Mouse (Mus musculus): ENCODE measurements around the gene Gm42417. TPM values are rescaled to one million over a fixed set of nuclear protein-coding genes. Genes with fewer than 3 reads are reported as not detected.
A peak's percentile ranks its signal among the peaks of the same experiment; 100 is the strongest.

The Gm42417 gene
- polyA plus RNA-seq, 1 experiment from 2014 or later = not detected

DNA sequence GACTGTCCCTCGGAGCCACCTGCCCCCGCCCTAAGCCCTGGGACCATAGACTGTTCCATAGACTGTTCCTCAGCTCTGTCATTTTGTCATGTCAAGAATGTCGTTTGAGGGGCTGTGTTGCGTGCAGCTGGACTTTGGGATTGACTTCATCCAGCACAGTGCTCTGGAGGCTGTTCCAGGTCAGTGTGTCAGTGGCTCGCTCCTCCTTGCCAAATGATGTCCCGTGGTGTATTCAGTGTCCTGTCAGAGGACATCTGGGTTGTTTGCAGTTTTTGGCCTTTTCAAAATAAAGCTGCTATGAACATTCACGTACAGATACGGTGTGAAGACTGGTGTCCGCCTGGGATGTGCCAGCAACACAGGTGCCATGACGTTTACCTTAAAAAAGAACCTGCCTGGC, 12.3 kb downstream of the Gm42417 start:
- 92% methylated on average over 10 of the region's 10 CpGs for WGBS
- no peak for ATAC-seq (ENCODE audit: low FRiP score, low read depth)
- no peak overlapping the region for H3K27ac ChIP-seq
- no peak overlapping the region for H3K4me3 ChIP-seq
- H3K9ac ChIP-seq = no peak overlapping the region
- H3K4me1 ChIP-seq = peaks cover 7% of the 10 kb centered on the region; the same call in 1 of the 2 replicates
- H3K9me3 ChIP-seq = no peaks in the 10 kb centered on the region
- H3K36me3 ChIP-seq = peaks cover 52% of the 10 kb centered on the region
- H3K27me3 ChIP-seq (replicated peaks) = no peaks in the 10 kb centered on the region
- no peak overlapping the region for H3K4me2 ChIP-seq (replicated peaks)

DNA sequence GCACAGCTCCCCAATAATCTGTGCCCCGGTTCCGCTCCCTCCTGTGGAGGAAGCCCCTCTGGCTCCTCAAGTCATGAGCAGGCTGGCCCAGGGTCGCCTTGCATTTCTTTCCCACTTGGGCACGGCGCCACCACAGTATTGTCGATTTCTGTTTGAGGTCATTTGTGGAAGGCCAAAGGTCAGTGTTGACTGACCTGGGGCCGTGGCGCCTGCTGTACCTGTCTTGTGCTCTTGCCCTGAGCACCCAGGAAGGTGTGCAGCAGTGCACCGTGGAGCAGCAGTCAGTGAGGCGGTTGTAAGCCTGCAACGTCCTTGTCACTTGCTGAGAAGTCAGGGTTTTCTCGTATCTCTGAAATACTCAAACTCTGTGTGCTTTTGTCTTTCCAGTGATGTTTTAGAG, 13.5 kb downstream of the Gm42417 start:
- H3K27me3 ChIP-seq (replicated peaks) = no peaks in the 10 kb centered on the region
- no peak overlapping the region for H3K4me2 ChIP-seq (replicated peaks)
- H3K9ac ChIP-seq = no peak overlapping the region
- H3K36me3 ChIP-seq = peaks cover 57% of the 10 kb centered on the region
- no peak overlapping the region for H3K27ac ChIP-seq
- H3K4me1 ChIP-seq = peaks cover 7% of the 10 kb centered on the region; the same call in 1 of the 2 replicates
- no peak overlapping the region for H3K4me3 ChIP-seq
- no peaks in the 10 kb centered on the region for H3K9me3 ChIP-seq
- ATAC-seq (ENCODE audit: low FRiP score, low read depth) = no peak
- 91% methylated on average over 12 of the region's 12 CpGs for WGBS

DNA sequence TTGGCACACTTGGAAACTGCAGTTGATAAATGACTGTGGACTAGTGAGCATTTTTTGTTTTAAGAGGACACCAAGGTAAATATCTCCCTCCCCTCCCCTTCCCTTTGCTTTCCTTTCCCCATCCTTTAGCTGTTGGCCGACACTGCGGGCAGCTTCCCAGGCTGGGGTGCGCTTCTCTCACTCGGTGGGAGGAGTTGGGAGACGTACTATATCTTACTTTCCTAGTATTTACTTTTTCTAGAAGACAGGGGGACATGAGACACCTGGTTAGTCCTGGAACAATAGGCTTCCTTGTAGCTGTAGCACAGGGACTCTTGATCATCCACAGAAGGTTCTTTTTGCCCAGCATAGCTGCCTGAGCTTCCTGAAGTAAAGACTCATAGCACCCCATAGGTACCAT, 15.2 kb downstream of the Gm42417 start:
- no peaks in the 10 kb centered on the region for H3K9me3 ChIP-seq
- H3K27me3 ChIP-seq (replicated peaks) = no peaks in the 10 kb centered on the region
- H3K36me3 ChIP-seq = peaks cover 72% of the 10 kb centered on the region
- peaks cover 7% of the 10 kb centered on the region; the same call in 1 of the 2 replicates for H3K4me1 ChIP-seq
- H3K27ac ChIP-seq = 0 out of 2 replicates have a peak overlapping the region, but pooled peaks have one; percentile 38
- H3K9ac ChIP-seq = no peak overlapping the region
- no peak overlapping the region for H3K4me2 ChIP-seq (replicated peaks)
- H3K4me3 ChIP-seq = no peak overlapping the region
- no peak for ATAC-seq (ENCODE audit: low FRiP score, low read depth)
- 86% methylated on average over 5 of the region's 5 CpGs for WGBS

DNA sequence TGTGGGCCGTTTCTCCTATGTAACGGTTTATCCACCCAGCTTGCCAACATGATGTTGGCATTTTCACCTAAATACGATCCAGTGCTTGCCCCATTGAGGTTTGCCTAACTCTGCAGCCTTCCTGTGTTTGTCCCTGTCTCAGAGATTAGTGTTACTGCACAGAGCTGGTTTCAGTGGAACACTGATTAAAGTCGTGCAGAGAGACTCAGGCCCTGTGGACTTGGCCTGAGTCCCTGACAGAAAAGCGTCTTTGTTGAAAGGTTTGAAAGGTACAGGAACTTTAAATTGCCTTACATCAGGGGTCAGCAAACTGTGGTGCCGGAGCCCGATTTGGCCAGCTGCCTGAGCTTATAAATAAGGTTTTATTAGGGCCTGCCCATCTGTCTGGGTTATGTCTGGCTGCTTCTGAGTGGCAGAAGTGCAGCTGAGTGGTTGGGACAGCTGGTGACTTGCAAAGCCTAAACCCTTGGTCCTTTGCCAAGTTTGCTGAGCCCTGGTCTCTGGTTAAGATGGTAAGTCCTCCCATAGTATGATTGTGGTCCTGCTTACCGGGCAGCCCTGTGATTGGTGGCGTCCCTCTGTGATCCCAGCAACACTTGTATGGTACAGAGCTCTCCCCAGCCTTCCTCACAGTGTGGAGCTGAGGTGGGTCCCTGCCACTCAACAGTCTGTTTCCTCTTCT, 15.8 kb downstream of the Gm42417 start:
- Histone ChIP-seq H3K9me3 (no peaks in the 10 kb centered on the region), H3K9ac (no peak overlapping the region), H3K4me1 (peaks cover 7% of the 10 kb centered on the region; the same call in 1 of the 2 replicates), H3K27ac (0 out of 2 replicates have a peak overlapping the region, but pooled peaks have one; percentile 38), H3K4me2 (replicated peaks) (no peak overlapping the region), H3K27me3 (replicated peaks) (no peaks in the 10 kb centered on the region), H3K4me3 (no peak overlapping the region), H3K36me3 (peaks cover 77% of the 10 kb centered on the region)
- ATAC-seq (ENCODE audit: low FRiP score, low read depth) = peak; percentile 42
- WGBS = 67% methylated on average over 9 of the region's 9 CpGs

DNA sequence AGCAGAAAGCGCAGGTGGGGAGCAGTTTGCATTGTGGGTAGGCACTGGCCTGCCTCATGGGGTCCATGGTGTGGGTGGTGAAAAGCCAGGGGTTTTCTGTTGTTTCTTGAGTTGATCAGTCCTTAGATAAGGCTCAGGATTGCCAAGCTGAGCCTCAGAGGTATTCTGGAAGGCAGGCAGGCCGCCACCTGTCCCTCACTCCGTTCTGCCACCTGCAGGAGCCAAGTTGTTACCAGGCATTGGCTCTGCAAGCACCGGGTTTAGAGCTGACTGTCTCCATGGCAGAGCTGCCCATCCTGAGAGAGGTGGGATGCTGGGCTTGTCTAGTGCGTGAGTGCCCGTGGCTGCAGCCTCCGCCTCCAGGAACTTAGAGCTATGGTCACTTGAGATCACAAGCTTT, 17.0 kb downstream of the Gm42417 start:
- H3K27me3 ChIP-seq (replicated peaks) = no peaks in the 10 kb centered on the region
- ATAC-seq (ENCODE audit: low FRiP score, low read depth) = no peak

DNA sequence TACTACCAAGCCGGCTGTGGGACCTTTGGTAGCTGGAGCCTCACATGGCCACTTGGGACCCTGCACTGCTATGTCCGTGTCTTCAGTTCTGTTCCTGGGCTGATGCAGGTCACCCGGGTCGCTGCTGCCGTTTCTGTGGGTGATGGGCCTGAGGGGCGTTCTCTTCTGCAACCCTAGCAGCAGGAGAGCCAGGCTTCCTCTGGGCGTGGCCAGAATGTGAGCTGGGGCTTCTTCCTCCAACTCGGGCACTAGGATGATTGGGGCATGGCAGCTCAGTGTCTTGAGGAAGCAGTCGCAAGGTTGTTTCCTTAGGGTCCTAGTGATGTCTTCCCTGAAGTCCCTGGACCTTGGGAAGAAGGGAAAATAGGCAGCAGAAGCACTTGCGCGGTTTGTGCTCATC, 19.6 kb downstream of the Gm42417 start:
- no peaks in the 10 kb centered on the region for H3K27me3 ChIP-seq (replicated peaks)
- H3K4me3 ChIP-seq = no peak overlapping the region
- H3K9ac ChIP-seq = no peak overlapping the region
- no peak overlapping the region for H3K27ac ChIP-seq
- no peaks in the 10 kb centered on the region for H3K9me3 ChIP-seq
- WGBS = 79% methylated on average over 11 of the region's 11 CpGs
- peaks cover 19% of the 10 kb centered on the region for H3K4me1 ChIP-seq
- H3K36me3 ChIP-seq = peaks cover 74% of the 10 kb centered on the region
- no peak overlapping the region for H3K4me2 ChIP-seq (replicated peaks)
- no peak for ATAC-seq (ENCODE audit: low FRiP score, low read depth)

More for the DNA sequence above, 17.0 kb downstream of the Gm42417 start:
- WGBS = 94% methylated on average over 7 of the region's 7 CpGs
- Histone ChIP-seq H3K9ac (no peak overlapping the region), H3K9me3 (no peaks in the 10 kb centered on the region), H3K4me1 (peaks cover 7% of the 10 kb centered on the region; the same call in 1 of the 2 replicates), H3K36me3 (peaks cover 83% of the 10 kb centered on the region), H3K4me3 (no peak overlapping the region), H3K4me2 (replicated peaks) (no peak overlapping the region), H3K27ac (no peak overlapping the region)

DNA sequence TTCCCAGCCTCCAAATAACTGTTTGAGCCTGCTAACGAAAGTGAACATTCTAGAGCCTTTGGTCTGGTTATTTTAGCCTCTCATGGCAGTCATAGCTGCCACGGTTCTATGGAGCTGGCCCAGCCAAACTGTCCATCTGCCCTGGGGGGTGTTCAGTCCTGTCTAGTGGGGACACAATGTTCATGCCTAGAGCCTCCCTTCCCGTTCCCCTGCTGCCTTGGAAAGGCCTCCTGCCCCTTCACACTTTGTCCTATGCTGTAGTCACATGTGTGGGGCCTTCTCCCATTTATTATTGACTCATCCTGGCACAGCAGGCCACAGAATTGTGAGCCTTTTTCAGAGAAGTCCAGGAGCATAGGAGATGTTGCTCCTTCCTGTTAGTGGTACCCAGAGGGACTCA, 21.0 kb downstream of the Gm42417 start:
- Histone ChIP-seq H3K36me3 (peaks cover 63% of the 10 kb centered on the region), H3K27ac (no peak overlapping the region), H3K9ac (no peak overlapping the region), H3K27me3 (replicated peaks) (no peaks in the 10 kb centered on the region), H3K4me1 (peaks cover 25% of the 10 kb centered on the region), H3K4me3 (no peak overlapping the region), H3K4me2 (replicated peaks) (no peak overlapping the region), H3K9me3 (no peaks in the 10 kb centered on the region)
- ATAC-seq (ENCODE audit: low FRiP score, low read depth) = no peak
- WGBS = 84% methylated on average over 3 of the region's 3 CpGs

DNA sequence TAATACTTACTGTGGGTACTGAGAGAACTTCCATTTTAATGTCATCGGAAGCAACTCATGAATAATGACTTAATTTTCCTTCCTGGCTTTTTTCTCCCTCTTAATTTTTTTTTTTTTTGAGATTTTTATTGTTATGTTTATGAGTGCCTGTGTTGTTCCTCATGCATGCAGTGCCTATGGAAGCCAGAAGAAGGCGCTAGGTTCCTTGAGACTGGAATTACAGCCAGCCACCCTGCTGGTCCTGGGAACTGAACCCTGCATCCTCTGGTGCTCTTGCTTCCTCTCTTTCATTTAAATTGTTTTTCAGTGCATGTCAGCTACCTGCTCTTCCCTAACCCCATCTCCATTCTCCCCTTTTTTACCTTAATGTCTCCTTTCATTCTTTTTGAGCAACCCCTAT, 25.5 kb downstream of the Gm42417 start:
- no peak overlapping the region for H3K9ac ChIP-seq
- H3K27ac ChIP-seq = no peak overlapping the region
- H3K36me3 ChIP-seq = peaks cover 20% of the 10 kb centered on the region
- peak overlapping the region; percentile 94 for H3K4me2 ChIP-seq (replicated peaks)
- no peaks in the 10 kb centered on the region for H3K27me3 ChIP-seq (replicated peaks)
- 34% methylated on average over 2 of the region's 2 CpGs for WGBS
- no peak overlapping the region for H3K4me3 ChIP-seq
- H3K9me3 ChIP-seq = no peaks in the 10 kb centered on the region
- no peak for ATAC-seq (ENCODE audit: low FRiP score, low read depth)
- peaks cover 29% of the 10 kb centered on the region for H3K4me1 ChIP-seq

DNA sequence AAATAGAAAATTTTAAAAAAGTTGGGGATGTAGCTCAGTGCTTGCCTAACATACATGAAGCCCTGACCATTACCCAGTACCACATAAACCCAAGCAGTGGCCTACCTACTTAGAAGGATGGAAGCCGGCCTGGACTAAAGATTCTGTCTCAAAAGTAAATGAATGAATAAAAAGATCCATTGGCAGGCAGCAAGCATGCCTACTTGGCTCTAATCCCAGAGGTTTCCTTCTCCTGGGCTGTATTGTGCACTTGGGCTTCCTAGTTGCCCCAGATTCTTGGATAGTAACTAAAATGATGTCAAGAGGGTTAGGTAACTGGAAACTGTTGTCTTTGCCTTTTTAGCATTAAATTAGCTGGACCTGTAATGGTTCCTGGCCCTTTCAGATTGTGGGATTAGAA, 25.9 kb downstream of the Gm42417 start:
- WGBS = 9% methylated on average over 1 of the region's 1 CpGs
- Histone ChIP-seq H3K27me3 (replicated peaks) (no peaks in the 10 kb centered on the region), H3K4me2 (replicated peaks) (peak overlapping the region; percentile 94), H3K9ac (peak overlapping the region; percentile 88), H3K4me3 (peak overlapping the region; percentile 97), H3K27ac (no peak overlapping the region), H3K9me3 (no peaks in the 10 kb centered on the region), H3K36me3 (peaks cover 19% of the 10 kb centered on the region), H3K4me1 (peaks cover 29% of the 10 kb centered on the region)
- no peak for ATAC-seq (ENCODE audit: low FRiP score, low read depth)

DNA sequence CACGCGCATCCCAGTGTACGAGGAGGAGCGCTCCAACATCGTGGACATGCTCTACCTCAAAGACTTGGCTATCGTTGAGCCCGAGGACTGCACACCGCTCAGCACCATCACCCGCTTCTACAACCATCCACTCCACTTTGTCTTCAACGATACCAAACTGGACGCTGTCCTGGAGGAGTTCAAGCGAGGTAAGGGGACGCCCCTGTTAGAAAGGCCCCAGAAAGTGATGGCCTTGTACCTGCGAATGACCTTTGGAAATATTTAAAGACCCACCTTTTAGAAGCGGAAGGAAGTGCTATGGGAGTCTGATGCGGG, 26.3 kb downstream of the Gm42417 start:
- H3K27me3 ChIP-seq (replicated peaks) = no peaks in the 10 kb centered on the region
- peaks cover 29% of the 10 kb centered on the region for H3K4me1 ChIP-seq
- H3K9me3 ChIP-seq = no peaks in the 10 kb centered on the region
- H3K4me2 ChIP-seq (replicated peaks) = peak overlapping the region; percentile 94
- H3K27ac ChIP-seq = peak overlapping the region; percentile 96
- peak overlapping the region; percentile 97 for H3K4me3 ChIP-seq
- no peak for ATAC-seq (ENCODE audit: low FRiP score, low read depth)
- H3K9ac ChIP-seq = peak overlapping the region; percentile 88
- whole genome bisulfite sequencing = 2% methylated on average over 16 of the region's 16 CpGs
- peaks cover 16% of the 10 kb centered on the region for H3K36me3 ChIP-seq

DNA sequence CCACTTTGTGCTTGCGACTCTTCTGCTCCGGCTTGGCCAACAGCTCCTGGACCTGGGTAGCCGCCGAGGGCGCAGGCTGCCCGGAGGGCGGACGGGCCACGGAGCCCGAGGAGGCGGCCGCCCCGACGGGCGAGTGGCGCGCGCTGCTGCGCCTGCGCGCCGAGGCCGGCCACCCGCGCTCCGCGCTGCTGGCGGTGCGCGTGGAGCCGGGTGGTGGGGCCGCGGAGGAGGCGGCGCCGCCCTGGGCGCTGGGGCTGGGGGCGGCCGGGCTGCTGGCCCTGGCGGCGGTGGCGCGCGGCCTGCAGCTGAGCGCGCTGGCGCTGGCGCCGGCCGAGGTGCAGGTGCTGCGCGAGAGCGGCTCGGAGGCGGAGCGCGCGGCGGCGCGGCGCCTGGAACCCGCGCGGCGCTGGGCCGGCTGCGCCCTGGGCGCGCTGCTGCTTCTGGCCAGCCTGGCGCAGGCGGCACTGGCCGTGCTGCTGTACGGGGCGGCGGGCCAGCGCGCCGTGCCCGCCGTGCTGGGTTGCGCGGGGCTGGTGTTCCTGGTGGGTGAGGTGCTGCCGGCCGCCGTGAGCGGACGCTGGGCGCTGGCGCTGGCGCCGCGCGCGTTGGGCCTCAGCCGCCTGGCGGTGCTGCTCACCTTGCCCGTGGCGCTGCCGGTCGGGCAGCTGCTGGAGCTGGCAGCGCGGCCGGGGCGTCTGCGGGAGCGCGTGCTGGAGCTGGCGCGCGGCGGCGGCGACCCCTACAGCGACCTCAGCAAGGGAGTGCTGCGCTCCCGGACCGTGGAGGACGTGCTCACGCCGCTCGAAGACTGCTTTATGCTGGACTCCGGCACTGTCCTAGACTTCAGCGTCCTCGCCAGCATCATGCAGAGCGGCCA, 26.9 kb downstream of the Gm42417 start:
- under 1% methylated on average over 102 of the region's 126 CpGs for WGBS
- peak; percentile 76 for ATAC-seq (ENCODE audit: low FRiP score, low read depth)
- peak overlapping the region; percentile 96 for H3K27ac ChIP-seq

DNA sequence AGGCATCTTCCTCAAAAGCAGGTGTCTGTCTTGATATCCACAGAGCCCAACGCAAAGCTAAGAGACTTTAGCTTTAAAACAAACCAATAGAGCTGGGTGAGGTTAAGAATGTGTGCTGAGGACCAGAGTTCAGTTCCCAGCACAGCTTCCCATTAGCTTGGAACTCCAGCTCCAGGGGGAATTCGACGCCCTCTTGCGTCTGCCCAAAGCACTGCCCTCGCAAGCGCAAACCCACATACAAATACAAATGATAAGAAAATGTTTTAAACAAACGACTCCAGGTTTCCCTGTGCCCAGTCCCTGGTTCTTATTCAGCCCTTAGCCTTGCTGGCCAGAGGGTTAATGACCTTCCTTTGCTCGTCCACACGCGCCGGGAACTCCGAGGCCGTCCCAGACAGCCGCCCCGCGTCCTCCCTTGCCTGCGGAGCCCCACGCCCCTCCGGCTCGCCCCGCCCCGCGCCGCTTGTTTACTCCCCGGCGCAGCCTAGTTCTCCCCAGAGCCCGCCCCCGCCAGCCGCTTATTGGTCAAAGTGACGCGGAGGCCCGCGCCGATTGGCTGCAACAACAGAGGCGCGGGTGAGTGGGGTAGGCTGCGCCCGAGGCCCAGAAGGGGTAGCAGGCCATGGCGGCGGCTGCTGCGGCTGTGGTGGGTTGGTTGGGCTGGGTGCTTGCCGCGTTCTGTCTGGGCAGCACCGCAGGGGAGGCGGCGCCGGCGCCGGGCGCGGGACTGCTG, 27.8 kb downstream of the Gm42417 start, which contains the start of gene Cnnm3:
Gene Cnnm3 (plus strand): TSS at position 579 of the 733 bp plus-strand sequence.
- H3K9me3 ChIP-seq = no peaks in the 10 kb centered on the region
- peak; percentile 98 for ATAC-seq (ENCODE audit: low FRiP score, low read depth)
- peaks cover 17% of the 10 kb centered on the region for H3K36me3 ChIP-seq
- peak within 1 kb of the TSS; percentile 97 for H3K4me3 ChIP-seq
- H3K27ac ChIP-seq = peak within 1 kb of the TSS; percentile 96
- 2% methylated on average over 46 of the region's 51 CpGs for WGBS
- H3K9ac ChIP-seq = peak within 1 kb of the TSS; percentile 88
- H3K4me2 ChIP-seq (replicated peaks) = peak within 1 kb of the TSS; percentile 94
- H3K4me1 ChIP-seq = peaks cover 29% of the 10 kb centered on the region
- no peaks in the 10 kb centered on the region for H3K27me3 ChIP-seq (replicated peaks)

More for the DNA sequence above, 26.9 kb downstream of the Gm42417 start:
- H3K27me3 ChIP-seq (replicated peaks) = no peaks in the 10 kb centered on the region
- peak overlapping the region; percentile 94 for H3K4me2 ChIP-seq (replicated peaks)
- peak overlapping the region; percentile 97 for H3K4me3 ChIP-seq
- peak overlapping the region; percentile 88 for H3K9ac ChIP-seq
- H3K4me1 ChIP-seq = peaks cover 29% of the 10 kb centered on the region
- H3K36me3 ChIP-seq = peaks cover 17% of the 10 kb centered on the region
- H3K9me3 ChIP-seq = no peaks in the 10 kb centered on the region
